Mouse (Mus musculus): Measurements from ENCODE around the gene Swi5. TPM values are rescaled to one million over a fixed set of nuclear protein-coding genes. Genes with fewer than 3 reads are reported as not detected.

Swi5 gene
- total and polyA plus RNA-seq, 3 experiments = 371 to 480 TPM; not detected in 1

GRCm38 (mm10) chr2:32260635-32261034 lies 27.2 kb downstream of the Swi5 start (continued):
- TF ChIP-seq JUND (IDR thresholded peaks at IDR 0.05; ENCODE audit: low read depth, low read length) = no peak

GRCm38 (mm10) chr2:32259657-32260417 lies 28.0 kb downstream of the Swi5 start, which contains the start of gene Uck1:
TSS of gene Uck1 (minus strand) at chr2:32260159.
- peak; percentile 97 for DNase-seq (ENCODE audit: low read depth, low spot score)
- Histone ChIP-seq H3K27ac (ENCODE audit: control insufficient read depth, low read depth, low read length) (peak within 1 kb of the TSS; percentile 51), H3K27me3 (ENCODE audit: control insufficient read depth in 1 of 2, insufficient read depth in 2 of 2, low read length in 2 of 2) (no peaks in the 10 kb centered on the region), H3K4me3 (ENCODE audit: control insufficient read depth in 1 of 2, insufficient read depth in 1 of 2, low read depth in 2 of 2, low read length in 2 of 2) (peak within 1 kb of the TSS; percentile 81 to 95), H3K79me2 (ENCODE audit: control insufficient read depth, insufficient read depth, low read length, poor library complexity) (peaks cover 14% of the 10 kb centered on the region), H3K9me3 (replicated peaks; ENCODE audit: insufficient read depth, low read length) (no peaks in the 10 kb centered on the region), H3K36me3 (ENCODE audit: control insufficient read depth in 1 of 2, insufficient read depth in 2 of 2, low read length in 2 of 2) (peaks cover 2 to 4% of the 10 kb centered on the region in 2 experiments; a peak in 2 of 4 replicates), H3K9ac (ENCODE audit: control insufficient read depth, low read depth, low read length, poor library complexity, severe bottlenecking) (peak within 1 kb of the TSS; percentile 87), H3K4me1 (ENCODE audit: control insufficient read depth in 1 of 2, insufficient read depth in 2 of 2, low read length in 2 of 2) (peaks cover 0 to 5% of the 10 kb centered on the region in 2 experiments; a peak in 1 of 4 replicates)
- TF ChIP-seq MXI1 (IDR thresholded peaks at IDR 0.05; ENCODE audit: low read depth, low read length) (peak; percentile 79), UBTF (IDR thresholded peaks at IDR 0.05; ENCODE audit: borderline replicate concordance, insufficient read depth, low read depth, low read length) (no peak), MYC (IDR thresholded peaks at IDR 0.05; ENCODE audit: low read depth, low read length) (peak; percentile 73), TBP (IDR thresholded peaks at IDR 0.05; ENCODE audit: low read depth, low read length) (peak; percentile 58; the same call in 1 of the 2 replicates), POLR2A (IDR thresholded peaks at IDR 0.05; ENCODE audit: control insufficient read depth in 1 of 2, insufficient read depth in 1 of 2, low read depth in 1 of 2, low read length in 2 of 2, poor library complexity in 1 of 2) (peak; percentile 88 to 93), MAX (IDR thresholded peaks at IDR 0.05; ENCODE audit: low read length) (peak; percentile 47; the same call in 1 of the 2 replicates), GATA1 (IDR thresholded peaks at IDR 0.05; ENCODE audit: low read depth, low read length) (no peak), USF1 (IDR thresholded peaks at IDR 0.05; ENCODE audit: low read depth, low read length) (peak; percentile 41; the same call in 1 of the 2 replicates), NELFE (IDR thresholded peaks at IDR 0.05; ENCODE audit: low read depth, low read length) (peak; percentile 87), POLR2AphosphoS2 (IDR thresholded peaks at IDR 0.05; ENCODE audit: low read length) (0 out of 2 replicates have a peak, but pooled peaks have one; percentile 38), CHD2 (IDR thresholded peaks at IDR 0.05; ENCODE audit: low read length) (no peak), NRF1 (IDR thresholded peaks at IDR 0.05; ENCODE audit: insufficient read depth, low read depth, low read length, poor library complexity, severe bottlenecking) (peak; percentile 77), HCFC1 (IDR thresholded peaks at IDR 0.05; ENCODE audit: low read depth, low read length) (peak; percentile 81), SIN3A (IDR thresholded peaks at IDR 0.05; ENCODE audit: low read length) (peak; percentile 62; the same call in 1 of the 2 replicates), TCF12 (IDR thresholded peaks at IDR 0.05; ENCODE audit: low read depth, low read length) (0 out of 2 replicates have a peak, but pooled peaks have one; percentile 24), ZMIZ1 (IDR thresholded peaks at IDR 0.05; ENCODE audit: low read depth, low read length) (peak; percentile 81), KAT2A (conservative IDR thresholded peaks at IDR 0.05; ENCODE audit: low read depth, low read length) (peak; percentile 46; the same call in 1 of the 2 replicates), SMC3 (IDR thresholded peaks at IDR 0.05; ENCODE audit: low read depth, low read length) (no peak), POLR2AphosphoS5 (IDR thresholded peaks at IDR 0.05; ENCODE audit: borderline replicate concordance, low read depth, low read length) (no peak), RCOR1 (IDR thresholded peaks at IDR 0.05; ENCODE audit: low read depth, low read length) (no peak), ELF1 (IDR thresholded peaks at IDR 0.05; ENCODE audit: low read depth, low read length) (peak; percentile 74)
